ENCODE assay signal across 18 mouse cellular contexts in the genomic region with DNA sequence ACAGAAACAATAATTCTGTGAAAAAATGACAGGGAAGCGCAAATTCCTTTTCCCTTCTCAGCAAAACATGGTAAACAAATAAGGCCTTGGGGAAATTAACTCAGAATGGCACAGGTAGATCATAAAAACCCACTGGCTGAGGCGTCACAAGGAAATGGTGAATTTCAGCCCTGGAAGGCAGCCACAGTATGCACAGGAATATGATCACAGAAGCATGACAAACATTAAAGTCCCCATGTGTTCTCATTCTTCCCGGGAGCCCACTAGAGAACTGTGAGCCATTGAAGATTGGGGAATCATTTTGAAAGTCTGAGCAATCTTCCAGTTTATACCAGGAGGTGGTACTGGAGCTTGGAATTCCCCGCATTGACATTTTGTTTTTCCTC. TPM values are rescaled to one million over a fixed set of nuclear protein-coding genes. Genes with fewer than 3 reads are reported as not detected.
DNase-seq lines count a peak whose midpoint lies in the region; ATAC-seq and TF ChIP-seq lines count a peak whose summit lies in the region.
"Had no signal": no experiment of that assay in that cellular context is flagged by ENCODE, and none has a peak within 500 bp of the region (broad histone marks: within the 10 kb centered on the region; RNA-seq: fewer than 3 reads in every experiment).

No protein-coding gene starts in this region.

- H3K36me3 ChIP-seq in midbrain, embryonic 14.5 days (ENCODE audit: control insufficient read depth, insufficient read depth, low read length) = no peaks in the 10 kb centered on the region
- H3K36me3 ChIP-seq in midbrain, embryonic 10.5 days = no peaks in the 10 kb centered on the region
- H3K36me3 ChIP-seq in hindbrain, embryonic 16.5 days (ENCODE audit: control insufficient read depth, insufficient read depth, low read length) = no peaks in the 10 kb centered on the region
- no peaks in the 10 kb centered on the region for H3K36me3 ChIP-seq in neural tube, embryonic 15.5 days
- H3K36me3 ChIP-seq: embryonic facial prominence, embryonic 10.5 days had no signal

- H3K27ac ChIP-seq in midbrain, embryonic 14.5 days (replicated peaks; ENCODE audit: low read depth, low read length) = no peak overlapping the region
- H3K27ac ChIP-seq in midbrain, embryonic 10.5 days (replicated peaks) = no peak overlapping the region
- H3K27ac ChIP-seq in hindbrain, embryonic 16.5 days (ENCODE audit: low read depth, low read length) = no peak overlapping the region
- H3K27ac ChIP-seq in neural tube, embryonic 15.5 days (replicated peaks) = peak overlapping the region; percentile 74
- H3K27ac ChIP-seq: embryonic facial prominence, embryonic 10.5 days; forebrain, embryonic 13.5 days; heart, adult 2 months; heart, embryonic 15.5 days had no signal

- H3K27me3 ChIP-seq in midbrain, embryonic 14.5 days (ENCODE audit: control insufficient read depth, insufficient read depth, low read length) = no peaks in the 10 kb centered on the region
- H3K27me3 ChIP-seq in midbrain, embryonic 10.5 days (ENCODE audit: low read depth, poor library complexity, severe bottlenecking) = no peaks in the 10 kb centered on the region
- H3K27me3 ChIP-seq in hindbrain, embryonic 16.5 days (replicated peaks; ENCODE audit: control insufficient read depth, insufficient read depth, low read length) = no peaks in the 10 kb centered on the region
- no peaks in the 10 kb centered on the region for H3K27me3 ChIP-seq in neural tube, embryonic 15.5 days (replicated peaks)
- H3K27me3 ChIP-seq: forebrain, embryonic 13.5 days; heart, embryonic 15.5 days had no signal

- no peak overlapping the region for H3K4me2 ChIP-seq in midbrain, embryonic 14.5 days (ENCODE audit: low read length)
- no peak overlapping the region for H3K4me2 ChIP-seq in hindbrain, embryonic 16.5 days (ENCODE audit: low read length)
- H3K4me2 ChIP-seq in neural tube, embryonic 15.5 days = peak overlapping the region; percentile 15; the same call in 1 of the 2 replicates
- H3K4me2 ChIP-seq: forebrain, embryonic 13.5 days; heart, embryonic 11.5 days; heart, embryonic 15.5 days had no signal

- ATAC-seq in midbrain, embryonic 14.5 days (ENCODE audit: low FRiP score, low TSS enrichment) = no peak
- ATAC-seq in hindbrain, embryonic 16.5 days = peak; percentile 24
- peak; percentile 69 for ATAC-seq in neural tube, embryonic 15.5 days (ENCODE audit: low FRiP score)
- ATAC-seq: forebrain, postnatal 0 days had no signal

- DNase-seq in midbrain, embryonic 14.5 days = peak; percentile 39
- DNase-seq in midbrain, embryonic 10.5 days (ENCODE audit: low spot score) = no peak
- peak; percentile 36 for DNase-seq in brain, embryonic 14.5 days (ENCODE audit: low read depth)
- DNase-seq in adrenal gland, adult (ENCODE audit: inconsistent age in 2 of 2, low spot score in 1 of 2) = no peak
- DNase-seq: adrenal gland, adult 8-10 months; cerebellum, adult 18-20 months; cerebellum, adult 9-11 months; forebrain, postnatal 0 days; gastrocnemius, postnatal 14 days; heart, adult 2 months; heart, postnatal 14 days had no signal

- TF ChIP-seq POLR2A in brain, embryonic 14.5 days (IDR thresholded peaks at IDR 0.05; ENCODE audit: borderline replicate concordance, extremely low read depth, insufficient read depth, insufficient read length, poor library complexity, severe bottlenecking) = no peak

- no peaks in the 10 kb centered on the region for H3K4me1 ChIP-seq in midbrain, embryonic 14.5 days (ENCODE audit: control insufficient read depth, insufficient read depth, low read length)
- H3K4me1 ChIP-seq in midbrain, embryonic 10.5 days = peaks cover 19% of the 10 kb centered on the region
- peaks cover 3% of the 10 kb centered on the region; the same call in 1 of the 2 replicates for H3K4me1 ChIP-seq in hindbrain, embryonic 16.5 days (ENCODE audit: control insufficient read depth, insufficient read depth, low read depth, low read length)
- H3K4me1 ChIP-seq in neural tube, embryonic 15.5 days = peaks cover 13% of the 10 kb centered on the region
- H3K4me1 ChIP-seq: embryonic facial prominence, embryonic 10.5 days; forebrain, embryonic 13.5 days; heart, embryonic 15.5 days had no signal

- H3K4me3 ChIP-seq in midbrain, embryonic 14.5 days (replicated peaks; ENCODE audit: low read depth, low read length) = no peak overlapping the region
- no peak overlapping the region for H3K4me3 ChIP-seq in midbrain, embryonic 10.5 days
- no peak overlapping the region for H3K4me3 ChIP-seq in hindbrain, embryonic 16.5 days (ENCODE audit: low read length)
- no peak overlapping the region for H3K4me3 ChIP-seq in neural tube, embryonic 15.5 days (replicated peaks)
- H3K4me3 ChIP-seq: embryonic facial prominence, embryonic 10.5 days; forebrain, embryonic 13.5 days; heart, adult 2 months; heart, embryonic 15.5 days had no signal

- H3K9me3 ChIP-seq in midbrain, embryonic 14.5 days (ENCODE audit: control insufficient read depth, low read length) = no peaks in the 10 kb centered on the region
- no peaks in the 10 kb centered on the region for H3K9me3 ChIP-seq in midbrain, embryonic 10.5 days (replicated peaks)
- no peaks in the 10 kb centered on the region for H3K9me3 ChIP-seq in hindbrain, embryonic 16.5 days (ENCODE audit: control insufficient read depth, low read length)
- H3K9me3 ChIP-seq in neural tube, embryonic 15.5 days (replicated peaks) = no peaks in the 10 kb centered on the region
- H3K9me3 ChIP-seq: embryonic facial prominence, embryonic 10.5 days; forebrain, embryonic 13.5 days; heart, embryonic 15.5 days had no signal

- WGBS in midbrain, embryonic 14.5 days = 47% methylated on average over 4 of the region's 4 CpGs
- 69% methylated on average over 4 of the region's 4 CpGs for WGBS in midbrain, embryonic 10.5 days
- WGBS in hindbrain, embryonic 16.5 days = 41% methylated on average over 4 of the region's 4 CpGs
- 27% methylated on average over 4 of the region's 4 CpGs for WGBS in neural tube, embryonic 15.5 days

- H3K9ac ChIP-seq in midbrain, embryonic 14.5 days (replicated peaks; ENCODE audit: low read length) = no peak overlapping the region
- H3K9ac ChIP-seq in hindbrain, embryonic 16.5 days (ENCODE audit: low read depth, low read length) = no peak overlapping the region
- H3K9ac ChIP-seq in neural tube, embryonic 15.5 days (replicated peaks) = no peak overlapping the region
- H3K9ac ChIP-seq: forebrain, embryonic 13.5 days; forebrain, postnatal 0 days; heart, embryonic 15.5 days had no signal

- TF ChIP-seq CTCF in brain, embryonic 14.5 days (IDR thresholded peaks at IDR 0.05; ENCODE audit: borderline replicate concordance, extremely low read depth, insufficient read depth, insufficient read length) = no peak

RNA-seq across cellular contexts. Expression of a gene that starts 24.2 kb away (rescaled TPM):
- 33.9 and 36.1 TPM in 2 replicates for polyA plus RNA-seq in midbrain, embryonic 14.5 days (2014; fragmentation: Nextera tagmentation; extraction: Ambion mirVana)
- polyA plus RNA-seq in midbrain, embryonic 10.5 days (2016; fragmentation: Nextera tagmentation; extraction: Ambion mirVana) = 14.2 and 15.4 TPM in 2 replicates
- polyA plus RNA-seq in brain, embryonic 14.5 days (2012; rRNA removed) = 17.0 and 17.6 TPM in 2 replicates
- polyA plus RNA-seq in hindbrain, embryonic 16.5 days (2015; fragmentation: Nextera tagmentation; extraction: Ambion mirVana) = 28.3 and 34.2 TPM in 2 replicates
- 23.8 and 36.8 TPM in 2 replicates for polyA plus RNA-seq in neural tube, embryonic 15.5 days (2015; fragmentation: Nextera tagmentation; extraction: Ambion mirVana)

RNA-seq across cellular contexts. Expression of a gene that starts 24.3 kb away (rescaled TPM):
- polyA plus RNA-seq in midbrain, embryonic 14.5 days (2014; fragmentation: Nextera tagmentation; extraction: Ambion mirVana) = 9.4 and 11.7 TPM in 2 replicates
- polyA plus RNA-seq in midbrain, embryonic 10.5 days (2016; fragmentation: Nextera tagmentation; extraction: Ambion mirVana) = 22.0 and 24.9 TPM in 2 replicates
- 12.1 and 17.7 TPM in 2 replicates for polyA plus RNA-seq in brain, embryonic 14.5 days (2012; rRNA removed)
- 6.8 and 7.2 TPM in 2 replicates for polyA plus RNA-seq in hindbrain, embryonic 16.5 days (2015; fragmentation: Nextera tagmentation; extraction: Ambion mirVana)
- 7.1 and 10.2 TPM in 2 replicates for polyA plus RNA-seq in neural tube, embryonic 15.5 days (2015; fragmentation: Nextera tagmentation; extraction: Ambion mirVana)

RNA-seq across cellular contexts. Expression of a gene that starts 54.1 kb away (rescaled TPM):
- polyA plus RNA-seq in midbrain, embryonic 14.5 days (2014; fragmentation: Nextera tagmentation; extraction: Ambion mirVana) = 0.35 and 0.50 TPM in 2 replicates
- polyA plus RNA-seq in midbrain, embryonic 10.5 days (2016; fragmentation: Nextera tagmentation; extraction: Ambion mirVana) = 0.20 and 0.37 TPM in 2 replicates
- polyA plus RNA-seq in brain, embryonic 14.5 days (2012; rRNA removed) = 0.25 and 0.36 TPM in 2 replicates
- polyA plus RNA-seq in hindbrain, embryonic 16.5 days (2015; fragmentation: Nextera tagmentation; extraction: Ambion mirVana) = 0.61 and 0.69 TPM in 2 replicates
- 0.65 and 0.69 TPM in 2 replicates for polyA plus RNA-seq in neural tube, embryonic 15.5 days (2015; fragmentation: Nextera tagmentation; extraction: Ambion mirVana)
- polyA plus RNA-seq: gonadal fat pad, adult 2 months; heart, adult 2 months had no signal

Comparison
In these comparisons a context has a peak if more than half of its experiments do, and no peak if none do; other contexts are left out.
1. DNase-seq: peak in midbrain, embryonic 14.5 days (single experiment) and brain, embryonic 14.5 days (single experiment); none in midbrain, embryonic 10.5 days (single experiment) and adrenal gland, adult (0 of 2).